Mouse (Mus musculus) embryonic facial prominence, embryonic 15.5 days (tissue): Measurements from ENCODE around the gene Rfesd. TPM values are rescaled to one million over a fixed set of nuclear protein-coding genes. Genes with fewer than 3 reads are reported as not detected.

Experiments used
- ATAC-seq: fragments of 200-750 bp; cut with Nextera tagmentation; 2 replicates; pipeline ENCODE4 v1.8.0; 2017; ENCODE audit warnings: low read depth, moderate TSS enrichment; ENCODE audit not compliant: insufficient number of reproducible peaks, low FRiP score, low TSS enrichment
- H3K27ac ChIP-seq: fragments of 300-500 bp; sonication (generic); replicated peaks from 2 replicates; pipeline ENCODE4 v1.5.1; 2015; ENCODE audit warnings: mild to moderate bottlenecking, inconsistent platforms
- H3K27me3 ChIP-seq: fragments of 300-500 bp; sonication (generic); 2 replicates; pipeline ENCODE4 v1.6.1; 2015; ENCODE audit warnings: inconsistent platforms
- H3K36me3 ChIP-seq: fragments of 300-500 bp; sonication (generic); 2 replicates; pipeline ENCODE4 v1.6.1; 2015; ENCODE audit warnings: mild to moderate bottlenecking, inconsistent platforms
- H3K4me1 ChIP-seq: fragments of 300-500 bp; sonication (generic); 2 replicates; pipeline ENCODE4 v1.6.1; 2015; ENCODE audit warnings: inconsistent platforms
- H3K4me2 ChIP-seq: fragments of 300-500 bp; sonication (generic); replicated peaks from 2 replicates; pipeline ENCODE4 v1.6.1; 2015; ENCODE audit warnings: mild to moderate bottlenecking, inconsistent platforms
- H3K4me3 ChIP-seq: fragments of 300-500 bp; sonication (generic); replicated peaks from 2 replicates; pipeline ENCODE4 v1.5.1; 2015; ENCODE audit warnings: mild to moderate bottlenecking, inconsistent platforms
- H3K9ac ChIP-seq: fragments of 300-500 bp; sonication (generic); 2 replicates; pipeline ENCODE4 v1.6.1; 2015; ENCODE audit warnings: inconsistent platforms
- H3K9me3 ChIP-seq: fragments of 300-500 bp; sonication (generic); replicated peaks from 2 replicates; pipeline ENCODE4 v1.6.1; 2016; ENCODE audit warnings: inconsistent platforms
- WGBS: fragments of 180-500 bp; shearing (Covaris S2); methylation state at CpG from one replicate; pipeline ENCODE4 v1.1.7; 2015; 5-methylcytosine and 5-hydroxymethylcytosine counted together
- polyA plus RNA-seq: library from polyadenylated mRNA; unstranded; fragments of >200 nt; fragmentation: Nextera tagmentation; extraction: Ambion mirVana; gene quantifications from 2 replicates; pipeline ENCODE4 v1.2.1, GENCODE M21; 2015

The Rfesd gene
- polyA plus RNA-seq, 1 experiment from 2014 or later = 20.2 TPM

DNA sequence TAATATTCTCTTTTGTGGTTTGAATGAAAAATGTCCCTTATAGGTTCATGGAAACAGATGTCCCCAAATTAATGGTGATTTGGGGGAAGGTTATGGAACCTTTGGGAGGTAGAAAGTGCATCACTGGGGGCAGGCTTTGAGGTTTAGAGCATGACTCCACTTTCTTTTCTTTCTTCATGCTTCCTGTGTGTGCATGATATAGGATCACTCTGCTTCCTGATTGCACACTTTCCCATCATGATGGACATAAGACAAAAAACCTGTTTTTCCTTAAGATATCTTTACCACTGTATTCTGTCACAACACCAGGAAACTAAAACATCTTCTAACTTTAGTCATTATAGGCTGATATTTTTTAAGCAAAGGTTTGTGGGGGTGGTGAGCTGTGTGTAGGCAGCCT, 26.5 kb upstream of the Rfesd start:
- H3K4me1 ChIP-seq = no peaks in the 10 kb centered on the region

DNA sequence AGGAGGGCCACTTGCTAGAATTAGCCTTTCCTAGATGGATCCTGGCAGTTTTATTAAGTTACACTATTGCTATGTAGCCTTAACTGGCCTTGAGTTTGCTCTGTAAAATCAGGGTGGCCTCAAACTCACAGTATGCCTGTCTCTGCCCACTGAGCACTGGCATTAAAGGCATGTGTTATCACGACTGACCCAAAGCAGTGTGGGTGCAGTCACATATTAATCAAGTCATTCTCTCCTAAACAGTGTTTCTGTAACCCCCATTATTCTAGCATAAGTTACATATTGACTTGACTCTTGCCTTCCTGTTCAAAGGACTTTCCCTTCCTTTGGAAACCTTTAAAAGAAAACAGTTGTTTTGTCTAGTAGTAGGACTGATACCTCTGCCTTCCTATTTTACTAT, 23.9 kb upstream of the Rfesd start:
- no peak overlapping the region for H3K4me3 ChIP-seq
- no peaks in the 10 kb centered on the region for H3K27me3 ChIP-seq
- no peak overlapping the region for H3K9ac ChIP-seq
- no peaks in the 10 kb centered on the region for H3K9me3 ChIP-seq
- no peak overlapping the region for H3K27ac ChIP-seq
- H3K4me1 ChIP-seq = no peaks in the 10 kb centered on the region
- ATAC-seq = no peak
- H3K4me2 ChIP-seq = no peak overlapping the region
- 49% methylated on average over 1 of the region's 1 CpGs for WGBS
- no peaks in the 10 kb centered on the region for H3K36me3 ChIP-seq

More for the DNA sequence above, 26.5 kb upstream of the Rfesd start:
- Histone ChIP-seq H3K9ac (no peak overlapping the region), H3K9me3 (no peaks in the 10 kb centered on the region), H3K36me3 (no peaks in the 10 kb centered on the region), H3K27me3 (no peaks in the 10 kb centered on the region), H3K4me2 (no peak overlapping the region), H3K4me3 (no peak overlapping the region), H3K27ac (no peak overlapping the region)
- ATAC-seq = no peak

DNA sequence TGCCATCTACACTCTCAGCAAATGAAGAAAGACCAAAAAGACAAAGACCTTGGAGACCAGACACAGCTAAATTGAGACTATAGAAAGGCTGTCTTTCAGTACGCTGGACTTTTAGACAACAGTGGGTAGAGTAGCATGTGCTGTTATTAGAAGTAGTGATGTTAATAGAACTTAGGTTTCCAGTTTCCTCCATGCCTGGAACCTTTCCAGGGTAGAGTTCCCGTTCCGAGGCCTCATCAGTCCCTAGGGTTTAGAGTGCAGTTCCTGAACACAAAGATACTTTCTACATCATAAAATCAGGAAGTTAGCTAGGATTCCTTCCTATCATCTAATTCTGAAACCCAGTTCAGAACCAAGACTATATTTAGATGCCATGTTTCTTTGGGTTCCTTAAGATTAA, 6.1 kb upstream of the Rfesd start:
- Histone ChIP-seq H3K27me3 (no peaks in the 10 kb centered on the region), H3K4me2 (no peak overlapping the region), H3K4me1 (no peaks in the 10 kb centered on the region), H3K36me3 (no peaks in the 10 kb centered on the region), H3K9ac (no peak overlapping the region), H3K9me3 (no peaks in the 10 kb centered on the region), H3K4me3 (no peak overlapping the region), H3K27ac (no peak overlapping the region)
- no peak for ATAC-seq
- 53% methylated on average over 3 of the region's 3 CpGs for WGBS

DNA sequence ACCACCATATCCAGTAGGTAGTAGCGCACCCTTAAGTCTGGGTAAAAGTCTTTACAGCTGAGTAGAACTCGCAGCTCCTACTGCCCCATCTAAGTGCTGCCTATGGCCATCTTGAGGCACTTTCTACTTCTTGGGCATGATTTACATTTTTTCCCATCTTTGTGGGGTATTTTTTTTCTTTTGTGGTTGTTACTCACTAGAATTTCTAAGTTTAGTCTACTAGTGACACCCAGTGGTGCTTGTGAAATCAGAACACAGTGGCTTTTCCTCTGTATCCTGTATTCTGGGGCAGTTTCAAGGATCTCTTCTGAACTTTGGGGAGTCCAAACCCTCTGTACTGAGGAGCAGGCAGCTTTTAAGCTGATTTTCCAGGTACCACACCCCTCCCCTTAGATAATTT, 3.3 kb upstream of the Rfesd start:
- no peaks in the 10 kb centered on the region for H3K27me3 ChIP-seq
- H3K9me3 ChIP-seq = no peaks in the 10 kb centered on the region
- WGBS = 71% methylated on average over 2 of the region's 2 CpGs
- H3K27ac ChIP-seq = no peak overlapping the region
- ATAC-seq = no peak
- no peaks in the 10 kb centered on the region for H3K36me3 ChIP-seq
- 0 out of 2 replicates have a peak, but pooled peaks cover 6% of the 10 kb centered on the region for H3K4me1 ChIP-seq
- no peak overlapping the region for H3K9ac ChIP-seq
- no peak overlapping the region for H3K4me3 ChIP-seq
- no peak overlapping the region for H3K4me2 ChIP-seq

DNA sequence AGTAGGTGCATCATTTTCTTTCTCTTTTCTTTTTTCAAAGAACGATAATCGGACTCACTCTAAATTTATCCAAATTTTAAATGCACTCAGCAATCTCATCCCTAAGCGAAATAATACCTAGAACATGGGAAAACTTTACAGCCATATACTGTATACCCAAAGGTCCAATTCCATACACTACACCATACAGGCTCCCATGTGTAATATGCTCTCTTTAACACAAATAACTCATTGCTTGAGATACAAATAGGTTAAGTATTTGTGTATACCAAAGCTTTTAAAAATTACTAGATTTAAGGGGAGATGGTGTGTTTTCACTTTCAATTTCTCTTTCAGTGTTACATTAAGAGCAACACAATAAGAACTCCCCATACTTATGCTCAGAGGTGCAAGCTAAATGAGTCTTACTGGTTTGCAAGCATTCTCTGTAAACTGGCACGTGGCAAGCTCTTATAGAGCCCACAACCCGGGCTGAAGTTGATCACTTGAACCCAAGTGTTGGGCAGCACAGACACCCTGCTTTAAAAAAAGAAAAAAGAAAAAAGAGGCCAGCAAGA, 403 bp upstream of the Rfesd start:
- peak overlapping the region; percentile 97; the same call in 1 of the 2 replicates for H3K27ac ChIP-seq
- peak overlapping the region; percentile 53 for H3K4me2 ChIP-seq
- H3K36me3 ChIP-seq = no peaks in the 10 kb centered on the region
- H3K4me1 ChIP-seq = 0 out of 2 replicates have a peak, but pooled peaks cover 6% of the 10 kb centered on the region
- ATAC-seq = peak; percentile 49
- H3K9ac ChIP-seq = 0 out of 2 replicates have a peak overlapping the region, but pooled peaks have one; percentile 9
- peak overlapping the region; percentile 69 for H3K4me3 ChIP-seq
- H3K27me3 ChIP-seq = no peaks in the 10 kb centered on the region
- H3K9me3 ChIP-seq = no peaks in the 10 kb centered on the region
- WGBS = 42% methylated on average over 5 of the region's 5 CpGs

DNA sequence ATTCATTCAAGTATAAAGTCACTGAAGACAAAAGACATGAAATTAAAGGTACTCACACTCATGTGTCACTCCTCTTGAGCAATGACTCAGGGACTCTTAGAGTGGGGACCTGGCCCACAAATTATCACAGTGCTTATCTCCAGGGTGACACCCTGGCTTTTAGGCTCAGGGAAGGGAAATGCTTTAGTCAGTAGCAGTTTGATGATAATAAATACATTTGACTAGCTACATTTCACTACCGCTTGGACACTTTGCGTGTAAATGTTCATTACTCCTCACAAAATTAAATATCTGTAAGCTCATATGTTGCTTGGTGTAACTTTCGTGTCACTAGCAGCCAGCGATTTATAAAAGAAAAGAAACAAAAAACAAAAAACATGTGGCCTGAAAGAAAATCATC, 1.1 kb downstream of the Rfesd start:
- Histone ChIP-seq H3K27me3 (no peaks in the 10 kb centered on the region), H3K9ac (0 out of 2 replicates have a peak overlapping the region, but pooled peaks have one; percentile 81), H3K4me2 (peak overlapping the region; percentile 53), H3K36me3 (no peaks in the 10 kb centered on the region), H3K9me3 (no peaks in the 10 kb centered on the region), H3K27ac (peak overlapping the region; percentile 97), H3K4me1 (0 out of 2 replicates have a peak, but pooled peaks cover 6% of the 10 kb centered on the region), H3K4me3 (peak overlapping the region; percentile 69)
- WGBS = 56% methylated on average over 4 of the region's 4 CpGs
- no peak for ATAC-seq

DNA sequence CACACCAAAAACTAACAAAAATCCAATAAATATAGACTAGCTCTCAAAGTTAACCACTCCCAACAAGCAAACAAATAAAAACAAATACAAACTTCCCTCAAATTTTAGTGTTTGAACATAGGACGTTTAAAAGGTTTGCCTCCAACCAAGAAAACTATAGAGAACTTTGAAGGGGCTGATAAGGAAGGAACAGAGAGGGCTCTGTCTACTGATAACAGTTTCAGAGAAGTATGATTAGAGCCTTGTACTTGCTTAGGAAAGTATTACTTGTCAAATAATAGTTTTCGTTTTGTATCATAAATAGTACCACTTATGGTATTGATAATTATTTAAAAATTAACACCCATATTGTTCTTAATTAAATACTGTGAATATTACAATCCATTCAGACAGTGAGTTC, 4.0 kb downstream of the Rfesd start:
- Histone ChIP-seq H3K36me3 (no peaks in the 10 kb centered on the region), H3K27me3 (no peaks in the 10 kb centered on the region)
- WGBS = 75% methylated on average over 2 of the region's 2 CpGs

DNA sequence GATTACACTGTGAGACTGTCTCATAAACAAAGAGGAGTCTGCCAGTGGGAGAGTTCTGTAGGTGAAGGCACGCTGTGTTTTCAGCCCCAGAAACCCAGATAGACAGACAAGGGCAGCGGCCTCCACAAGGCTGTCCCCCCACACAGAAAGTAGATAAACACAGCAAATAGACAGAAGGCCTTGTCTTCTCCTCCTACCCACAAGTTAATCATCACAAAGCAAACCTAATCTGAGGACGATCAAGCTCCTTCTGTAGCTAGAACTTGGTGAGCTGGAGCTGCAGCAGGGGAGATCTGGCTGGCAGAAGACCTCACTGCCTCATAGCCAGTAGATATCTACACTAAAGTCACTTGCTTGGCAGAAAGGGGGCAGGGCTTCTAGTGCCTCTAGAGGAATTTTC, 15.2 kb downstream of the Rfesd start:
- 92% methylated on average over 3 of the region's 3 CpGs for WGBS

More for the DNA sequence above, 4.0 kb downstream of the Rfesd start:
- Histone ChIP-seq H3K4me1 (0 out of 2 replicates have a peak, but pooled peaks cover 6% of the 10 kb centered on the region), H3K4me3 (no peak overlapping the region), H3K4me2 (no peak overlapping the region), H3K9ac (no peak overlapping the region), H3K27ac (no peak overlapping the region), H3K9me3 (no peaks in the 10 kb centered on the region)
- no peak for ATAC-seq

DNA sequence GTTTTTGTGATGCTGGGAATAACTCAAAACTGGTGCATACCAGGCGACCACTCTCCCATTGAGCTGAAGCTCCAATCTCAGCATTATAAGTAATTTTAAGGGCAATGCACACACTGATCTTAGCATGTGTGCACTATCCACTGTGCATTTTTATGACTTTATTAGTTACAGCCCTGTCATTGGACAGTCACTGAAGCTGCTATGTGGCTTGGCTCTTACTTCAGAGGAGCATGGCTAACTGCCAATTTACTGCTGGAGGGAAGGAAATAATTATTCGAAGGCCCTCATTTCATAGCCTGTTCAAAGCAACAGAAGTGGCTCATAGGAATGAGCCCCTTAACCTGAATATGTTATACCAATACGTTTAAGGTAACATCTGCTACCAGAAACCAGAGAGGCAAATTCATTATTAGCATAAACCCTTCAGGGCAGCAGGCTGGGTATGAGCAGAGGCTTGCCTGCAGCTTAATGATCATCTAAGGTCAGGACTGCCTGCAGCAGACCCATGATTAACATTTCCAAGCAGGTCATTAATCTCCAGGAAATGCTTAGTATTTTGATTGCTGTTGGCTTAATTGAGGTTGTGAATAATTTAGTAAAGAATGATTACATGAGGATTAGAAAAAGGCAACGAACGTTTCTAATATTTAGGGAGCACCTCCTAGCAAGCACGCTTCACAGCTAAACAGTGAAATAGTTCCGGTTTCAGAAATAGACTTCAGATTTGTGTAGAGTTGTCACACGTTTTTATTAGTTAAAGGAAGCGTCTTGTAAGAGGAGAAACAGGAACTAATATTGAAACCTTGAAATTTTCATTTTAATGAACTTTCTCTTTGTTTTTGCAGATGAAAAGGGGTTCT, 26.1 kb downstream of the Rfesd start:
- H3K4me1 ChIP-seq = no peaks in the 10 kb centered on the region; the same call in 1 of the 2 replicates
- 31% methylated on average over 9 of the region's 9 CpGs for WGBS
- no peak overlapping the region for H3K4me2 ChIP-seq
- no peak overlapping the region for H3K9ac ChIP-seq
- H3K4me3 ChIP-seq = no peak overlapping the region
- H3K27ac ChIP-seq = no peak overlapping the region
- H3K36me3 ChIP-seq = no peaks in the 10 kb centered on the region
- H3K9me3 ChIP-seq = 0 out of 2 replicates have a peak, but pooled peaks cover 3% of the 10 kb centered on the region
- ATAC-seq = 0 out of 2 replicates have a peak, but pooled peaks have one; percentile 19
- H3K27me3 ChIP-seq = no peaks in the 10 kb centered on the region

More for the DNA sequence above, 15.2 kb downstream of the Rfesd start:
- Histone ChIP-seq H3K27me3 (no peaks in the 10 kb centered on the region), H3K36me3 (peaks cover 5% of the 10 kb centered on the region; the same call in 1 of the 2 replicates), H3K9me3 (no peaks in the 10 kb centered on the region), H3K9ac (no peak overlapping the region), H3K4me3 (no peak overlapping the region), H3K4me1 (no peaks in the 10 kb centered on the region), H3K4me2 (no peak overlapping the region), H3K27ac (no peak overlapping the region)
- no peak for ATAC-seq

DNA sequence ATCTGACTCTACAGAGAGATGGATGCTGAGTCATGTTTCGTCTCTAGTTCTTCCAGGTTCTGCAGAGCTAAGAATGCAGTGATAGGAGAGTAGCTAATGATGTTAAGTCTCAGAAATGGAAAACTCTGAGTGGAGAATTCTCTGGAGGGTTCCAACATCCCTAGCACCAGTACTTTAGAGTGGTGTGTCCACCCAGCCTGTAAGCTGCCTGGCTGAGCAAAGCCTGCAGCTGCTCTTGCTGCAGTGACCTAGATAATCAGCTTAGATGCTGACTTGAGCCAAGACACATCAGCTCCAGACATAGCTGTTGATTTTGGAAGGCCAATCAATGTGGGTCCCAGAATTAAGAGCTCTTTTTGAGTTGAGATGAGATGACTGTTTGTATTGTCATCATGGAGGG, 30.4 kb downstream of the Rfesd start:
- Histone ChIP-seq H3K4me2 (no peak overlapping the region), H3K9me3 (no peaks in the 10 kb centered on the region), H3K4me3 (no peak overlapping the region), H3K4me1 (no peaks in the 10 kb centered on the region; the same call in 1 of the 2 replicates), H3K27me3 (no peaks in the 10 kb centered on the region), H3K27ac (no peak overlapping the region), H3K9ac (no peak overlapping the region), H3K36me3 (no peaks in the 10 kb centered on the region)
- no peak for ATAC-seq
- 74% methylated on average over 1 of the region's 1 CpGs for WGBS

DNA sequence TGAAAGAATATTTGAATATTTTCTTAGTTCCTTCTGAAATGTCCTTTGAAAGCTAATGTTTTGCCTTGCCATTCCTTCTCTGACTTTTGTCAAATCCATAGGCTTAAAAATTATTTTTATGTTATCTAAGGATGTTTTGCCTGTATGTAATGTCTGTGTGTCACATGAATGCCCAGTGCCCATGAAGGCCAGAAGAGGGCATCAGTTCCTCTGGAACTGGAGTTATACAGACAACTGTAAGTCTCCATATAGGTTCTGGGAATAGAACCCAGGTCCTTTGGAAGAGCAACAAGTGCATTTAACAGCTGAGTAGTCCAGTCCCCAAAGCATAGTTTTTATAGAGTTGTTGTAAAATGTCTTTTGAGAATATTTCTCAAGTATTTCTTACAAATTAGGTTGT, 36.6 kb downstream of the Rfesd start:
- Histone ChIP-seq H3K27ac (no peak overlapping the region), H3K9me3 (no peaks in the 10 kb centered on the region), H3K27me3 (no peaks in the 10 kb centered on the region), H3K9ac (no peak overlapping the region), H3K36me3 (no peaks in the 10 kb centered on the region), H3K4me2 (no peak overlapping the region), H3K4me3 (no peak overlapping the region), H3K4me1 (no peaks in the 10 kb centered on the region)
- ATAC-seq = no peak
